Mouse (Mus musculus): ENCODE measurements around the gene Nfatc2.

The Nfatc2 gene

GRCm38 (mm10) chr2:168579109-168579508 is 22.3 kb downstream of the Nfatc2 start:
- 92% methylated on average over 3 of the region's 3 CpGs for WGBS

GRCm38 (mm10) chr2:168578132-168578531 is 23.3 kb downstream of the Nfatc2 start:
- WGBS = 79% methylated on average over 9 of the region's 9 CpGs

GRCm38 (mm10) chr2:168577381-168577780 is 24.1 kb downstream of the Nfatc2 start:
- 89% methylated on average over 7 of the region's 7 CpGs for WGBS

GRCm38 (mm10) chr2:168575834-168576233 is 25.6 kb downstream of the Nfatc2 start:
- WGBS = 91% methylated on average over 5 of the region's 5 CpGs

GRCm38 (mm10) chr2:168574934-168575333 is 26.5 kb downstream of the Nfatc2 start:
- WGBS = 75% methylated on average over 10 of the region's 10 CpGs

- WGBS = 91% methylated on average over 3 of the region's 3 CpGs
These were observed 27.6 kb downstream of the Nfatc2 start for GRCm38 (mm10) chr2:168573866-168574265.

GRCm38 (mm10) chr2:168571241-168571640 is 30.2 kb downstream of the Nfatc2 start:
- 97% methylated on average over 32 of the region's 32 CpGs for WGBS

GRCm38 (mm10) chr2:168565538-168566253 is 35.8 kb downstream of the Nfatc2 start:
- 71% methylated on average over 19 of the region's 19 CpGs for whole genome bisulfite sequencing

GRCm38 (mm10) chr2:168563184-168563583 is 38.3 kb downstream of the Nfatc2 start:
- WGBS = 73% methylated on average over 12 of the region's 12 CpGs

GRCm38 (mm10) chr2:168557035-168557434 is 44.4 kb downstream of the Nfatc2 start:
- WGBS = 87% methylated on average over 8 of the region's 8 CpGs

GRCm38 (mm10) chr2:168555897-168556670 is 45.4 kb downstream of the Nfatc2 start:
- 47% methylated on average over 23 of the region's 23 CpGs for WGBS

GRCm38 (mm10) chr2:168553541-168553961 is 47.9 kb downstream of the Nfatc2 start:
- WGBS = 77% methylated on average over 18 of the region's 18 CpGs

- 79% methylated on average over 5 of the region's 5 CpGs for WGBS
These were observed 49.1 kb downstream of the Nfatc2 start for GRCm38 (mm10) chr2:168552405-168552804.

- 97% methylated on average over 7 of the region's 7 CpGs for WGBS
These were observed 50.2 kb downstream of the Nfatc2 start for GRCm38 (mm10) chr2:168551218-168551617.

- WGBS = 75% methylated on average over 12 of the region's 12 CpGs
These were observed 52.1 kb downstream of the Nfatc2 start for GRCm38 (mm10) chr2:168549326-168549725.

GRCm38 (mm10) chr2:168548008-168548407 is 53.4 kb downstream of the Nfatc2 start:
- 79% methylated on average over 4 of the region's 4 CpGs for WGBS

GRCm38 (mm10) chr2:168545901-168546557 is 55.4 kb downstream of the Nfatc2 start:
- WGBS = 36% methylated on average over 15 of the region's 15 CpGs

- 42% methylated on average over 13 of the region's 13 CpGs for WGBS
These were observed 57.4 kb downstream of the Nfatc2 start for GRCm38 (mm10) chr2:168544102-168544501.

GRCm38 (mm10) chr2:168543026-168543425 is 58.4 kb downstream of the Nfatc2 start:
- WGBS = 76% methylated on average over 3 of the region's 3 CpGs

- 83% methylated on average over 7 of the region's 7 CpGs for WGBS
These were observed 60.2 kb downstream of the Nfatc2 start for GRCm38 (mm10) chr2:168541223-168541622.

- WGBS = 68% methylated on average over 15 of the region's 15 CpGs
These were observed 61.7 kb downstream of the Nfatc2 start for GRCm38 (mm10) chr2:168539594-168540222.

- WGBS = 83% methylated on average over 6 of the region's 6 CpGs
These were observed 62.4 kb downstream of the Nfatc2 start for GRCm38 (mm10) chr2:168539026-168539425.

Measured in cerebral cortex, adult 2 months (tissue).